Mouse (Mus musculus) intestine, embryonic 14.5 days (tissue): Measurements from ENCODE around the gene Zdhhc16. TPM values are rescaled to one million over a fixed set of nuclear protein-coding genes. Genes with fewer than 3 reads are reported as not detected.

Experiments used
- ATAC-seq: fragments of 200-750 bp; cut with Nextera tagmentation; replicated peaks from 2 replicates; pipeline ENCODE4 v1.8.0; 2017; ENCODE audit warnings: low read depth, moderate number of reproducible peaks, moderate TSS enrichment, moderate library complexity; ENCODE audit not compliant: low FRiP score, low TSS enrichment
- DNase-seq: peaks from one replicate; pipeline ENCODE4 v3.0.0-alpha.2; 2018; ENCODE audit warnings: low spot score
- H3K27ac ChIP-seq: fragments of 300-500 bp; sonication (generic); 2 replicates; pipeline ENCODE4 v1.5.1; 2014; ENCODE audit warnings: low read depth, mild to moderate bottlenecking, control low read depth
- H3K27me3 ChIP-seq: fragments of 300-500 bp; sonication (generic); replicated peaks from 2 replicates; pipeline ENCODE4 v1.6.1; 2014; ENCODE audit warnings: low read length, control low read depth; ENCODE audit not compliant: control insufficient read depth, insufficient read depth
- H3K36me3 ChIP-seq: fragments of 300-500 bp; sonication (generic); 2 replicates; pipeline ENCODE4 v1.6.1; 2014; ENCODE audit warnings: low read length, control low read depth; ENCODE audit not compliant: control insufficient read depth, insufficient read depth
- H3K4me1 ChIP-seq: fragments of 300-500 bp; sonication (generic); replicated peaks from 2 replicates; pipeline ENCODE4 v1.6.1; 2014; ENCODE audit warnings: low read length, control low read depth, mixed read lengths; ENCODE audit not compliant: control insufficient read depth, insufficient read depth
- H3K4me2 ChIP-seq: fragments of 300-500 bp; sonication (generic); 2 replicates; pipeline ENCODE4 v1.6.1; 2014; ENCODE audit warnings: low read length
- H3K4me3 ChIP-seq: fragments of 300-500 bp; sonication (generic); 2 replicates; pipeline ENCODE4 v1.5.1; 2014; ENCODE audit warnings: low read depth, low read length, control low read depth, mixed read lengths
- H3K9ac ChIP-seq: fragments of 300-500 bp; sonication (generic); 2 replicates; pipeline ENCODE4 v1.6.1; 2014; ENCODE audit warnings: mild to moderate bottlenecking, low read length
- H3K9me3 ChIP-seq: fragments of 300-500 bp; sonication (generic); 2 replicates; pipeline ENCODE4 v1.6.1; 2016; ENCODE audit warnings: low read length, control low read depth; ENCODE audit not compliant: control insufficient read depth
- WGBS: fragments of 180-500 bp; shearing (Covaris S2); extraction: QIAGEN DNeasy Blood & Tissue Kit; methylation state at CpG from one replicate; pipeline ENCODE4 v1.1.7; 2014; 5-methylcytosine and 5-hydroxymethylcytosine counted together
- polyA plus RNA-seq: library from polyadenylated mRNA; unstranded; fragments of >200 nt; fragmentation: Nextera tagmentation; extraction: Ambion mirVana; gene quantifications from 2 replicates; pipeline ENCODE4 v1.2.1, GENCODE M21; 2014

Zdhhc16 gene
- polyA plus RNA-seq, 1 experiment from 2014 or later: 69.2 TPM

DNA sequence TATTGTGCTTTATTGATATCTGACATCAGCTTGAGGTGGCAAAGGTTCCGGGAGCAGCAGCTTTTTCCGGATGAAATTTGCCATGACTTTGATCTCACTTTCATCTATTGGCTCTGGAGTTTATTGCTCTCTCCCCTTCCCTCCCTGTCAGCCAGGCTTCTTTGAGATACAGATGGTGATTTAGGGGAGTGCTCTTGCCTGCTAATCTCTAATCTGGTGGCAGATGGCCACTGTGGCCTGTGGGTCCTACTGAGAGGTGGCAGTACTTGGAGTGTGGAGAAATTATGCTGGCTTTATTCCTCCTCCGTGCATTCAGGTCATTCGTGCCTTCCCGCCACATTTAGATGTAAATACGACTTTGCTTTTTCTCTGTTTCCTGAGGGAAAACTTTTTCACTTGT lies 844 bp downstream of the Zdhhc16 start:
- Histone ChIP-seq H3K4me2 (peak overlapping the region; percentile 92), H3K4me1 (peaks cover 16% of the 10 kb centered on the region), H3K27ac (no peak overlapping the region), H3K27me3 (no peaks in the 10 kb centered on the region), H3K9ac (peak overlapping the region; percentile 72), H3K4me3 (peak overlapping the region; percentile 80), H3K36me3 (peaks cover 46% of the 10 kb centered on the region), H3K9me3 (no peaks in the 10 kb centered on the region)
- DNase-seq: no peak
- no peak for ATAC-seq
- 24% methylated on average over 6 of the region's 6 CpGs for WGBS

DNA sequence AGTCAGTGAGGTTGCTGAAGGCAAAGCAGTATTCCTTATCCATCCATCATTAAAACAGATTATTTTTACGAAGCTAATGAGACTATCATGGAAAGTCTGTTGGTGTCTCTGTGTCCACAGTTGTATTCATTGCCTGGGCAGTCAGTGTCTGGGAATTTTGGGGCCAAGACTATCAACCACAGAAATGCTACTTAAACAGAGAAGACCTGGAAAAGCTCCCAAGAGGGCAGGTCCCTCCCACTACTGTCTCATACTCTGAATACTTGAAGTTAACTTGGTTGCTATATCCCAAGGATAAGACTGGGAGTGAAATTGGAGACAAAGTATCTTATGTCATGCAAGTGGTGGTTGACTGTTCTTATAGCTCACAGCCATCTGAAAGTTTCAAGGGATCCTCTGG lies 2.6 kb downstream of the Zdhhc16 start:
- H3K4me2 ChIP-seq: no peak overlapping the region
- H3K27me3 ChIP-seq: no peaks in the 10 kb centered on the region
- 89% methylated on average over 1 of the region's 1 CpGs for WGBS
- H3K36me3 ChIP-seq: peaks cover 51% of the 10 kb centered on the region
- H3K4me3 ChIP-seq: no peak overlapping the region
- DNase-seq (no peak), ATAC-seq (no peak)
- H3K4me1 ChIP-seq: peaks cover 16% of the 10 kb centered on the region
- no peak overlapping the region for H3K27ac ChIP-seq
- no peak overlapping the region for H3K9ac ChIP-seq
- H3K9me3 ChIP-seq: no peaks in the 10 kb centered on the region

DNA sequence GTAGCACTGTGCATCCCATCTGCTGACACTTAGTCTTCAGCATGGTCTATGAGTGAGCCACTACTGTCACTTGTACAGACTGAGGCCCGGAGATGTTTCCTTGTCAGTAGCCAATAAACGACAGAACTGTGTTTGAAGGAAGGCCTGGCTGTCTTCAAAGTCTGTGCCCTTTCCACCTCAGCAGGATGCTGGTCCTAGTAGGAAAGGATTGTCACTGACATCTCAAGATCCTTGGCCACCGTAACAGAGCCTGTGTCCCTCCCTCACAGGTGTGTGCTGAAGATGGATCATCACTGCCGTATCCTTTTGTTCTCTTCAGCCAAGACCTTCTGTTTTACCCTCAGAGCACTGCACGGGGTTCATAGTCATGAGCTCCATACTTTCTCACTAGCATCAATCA lies 5.3 kb downstream of the Zdhhc16 start:
- Histone ChIP-seq H3K27me3 (no peaks in the 10 kb centered on the region), H3K4me3 (no peak overlapping the region), H3K9ac (no peak overlapping the region), H3K9me3 (no peaks in the 10 kb centered on the region), H3K4me2 (no peak overlapping the region), H3K27ac (no peak overlapping the region), H3K36me3 (peaks cover 73% of the 10 kb centered on the region), H3K4me1 (peaks cover 9% of the 10 kb centered on the region)
- DNase-seq: no peak
- no peak for ATAC-seq
- WGBS: 88% methylated on average over 5 of the region's 5 CpGs

DNA sequence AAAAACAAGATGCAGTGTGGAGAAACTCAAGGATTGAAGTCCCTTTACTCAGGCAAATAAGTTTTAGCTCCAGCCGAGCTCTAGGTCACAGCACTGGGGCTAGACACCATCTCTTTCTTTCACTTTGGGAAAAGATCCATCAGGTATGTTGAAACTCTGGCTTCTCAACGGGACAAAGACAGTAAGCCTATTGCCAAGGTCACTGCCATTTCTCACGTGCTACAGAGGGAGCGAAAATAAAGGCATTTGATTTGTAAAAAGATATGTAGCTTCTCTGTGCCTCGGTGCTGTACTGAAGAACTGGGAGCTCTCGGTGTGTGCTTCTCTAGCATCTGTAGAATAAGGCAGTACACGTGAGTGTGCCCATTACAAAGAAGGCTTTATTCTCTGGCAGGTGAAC lies 10.6 kb downstream of the Zdhhc16 start:
- 87% methylated on average over 7 of the region's 7 CpGs for WGBS
- no peaks in the 10 kb centered on the region for H3K9me3 ChIP-seq
- DNase-seq (no peak), ATAC-seq (no peak)
- no peak overlapping the region for H3K4me3 ChIP-seq
- H3K4me1 ChIP-seq: no peaks in the 10 kb centered on the region
- peaks cover 98% of the 10 kb centered on the region for H3K36me3 ChIP-seq
- no peak overlapping the region for H3K9ac ChIP-seq
- H3K27ac ChIP-seq: no peak overlapping the region
- no peaks in the 10 kb centered on the region for H3K27me3 ChIP-seq
- H3K4me2 ChIP-seq: no peak overlapping the region

DNA sequence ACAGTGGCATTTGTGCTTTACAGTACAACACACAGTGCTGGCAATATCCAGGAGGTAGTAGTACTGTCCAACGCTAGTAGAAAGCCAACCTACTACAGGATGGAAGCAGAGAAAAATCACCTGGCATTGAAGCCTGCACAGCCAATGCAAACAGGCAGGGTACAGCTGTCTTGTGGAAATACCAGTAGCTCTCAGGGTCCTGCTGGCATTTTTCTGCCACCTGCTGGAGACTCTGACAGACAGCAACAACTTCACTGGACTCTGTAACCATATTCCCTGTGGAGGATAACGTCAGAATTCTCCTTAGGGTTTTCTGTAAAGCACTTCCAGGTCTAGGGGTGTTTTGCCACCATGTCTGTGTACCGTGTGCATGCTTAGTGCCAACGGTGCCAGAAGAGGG lies 19.0 kb downstream of the Zdhhc16 start:
- DNase-seq: no peak
- Histone ChIP-seq H3K4me3 (no peak overlapping the region), H3K4me1 (no peaks in the 10 kb centered on the region), H3K36me3 (peaks cover 97% of the 10 kb centered on the region), H3K4me2 (no peak overlapping the region), H3K27ac (no peak overlapping the region), H3K27me3 (no peaks in the 10 kb centered on the region), H3K9ac (no peak overlapping the region), H3K9me3 (no peaks in the 10 kb centered on the region)
- no peak for ATAC-seq
- WGBS: 77% methylated on average over 4 of the region's 4 CpGs

DNA sequence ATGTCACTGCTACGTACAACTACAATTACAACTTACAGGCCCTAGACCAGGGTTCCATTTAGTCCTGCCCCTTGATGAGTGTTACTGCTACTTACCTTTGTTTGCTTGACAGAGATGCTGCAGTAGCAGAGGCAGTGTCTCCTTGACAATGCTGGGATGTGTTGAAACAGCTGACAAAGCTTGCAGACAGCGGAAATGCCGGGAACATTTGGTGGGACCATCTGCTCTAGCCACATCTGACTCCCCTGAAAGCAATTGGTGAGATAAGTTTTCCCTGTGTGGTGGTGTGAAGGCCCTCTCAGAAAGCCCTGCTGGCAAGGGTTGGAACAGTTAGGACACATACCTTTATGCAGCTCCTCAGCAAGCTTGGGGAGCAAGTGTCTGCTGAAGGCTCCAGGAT lies 20.3 kb downstream of the Zdhhc16 start:
- DNase-seq (no peak), ATAC-seq (no peak)
- WGBS: 94% methylated on average over 3 of the region's 3 CpGs
- Histone ChIP-seq H3K36me3 (peaks cover 97% of the 10 kb centered on the region), H3K9me3 (no peaks in the 10 kb centered on the region), H3K4me3 (no peak overlapping the region), H3K9ac (no peak overlapping the region), H3K4me1 (no peaks in the 10 kb centered on the region), H3K27me3 (no peaks in the 10 kb centered on the region), H3K4me2 (no peak overlapping the region), H3K27ac (no peak overlapping the region)

DNA sequence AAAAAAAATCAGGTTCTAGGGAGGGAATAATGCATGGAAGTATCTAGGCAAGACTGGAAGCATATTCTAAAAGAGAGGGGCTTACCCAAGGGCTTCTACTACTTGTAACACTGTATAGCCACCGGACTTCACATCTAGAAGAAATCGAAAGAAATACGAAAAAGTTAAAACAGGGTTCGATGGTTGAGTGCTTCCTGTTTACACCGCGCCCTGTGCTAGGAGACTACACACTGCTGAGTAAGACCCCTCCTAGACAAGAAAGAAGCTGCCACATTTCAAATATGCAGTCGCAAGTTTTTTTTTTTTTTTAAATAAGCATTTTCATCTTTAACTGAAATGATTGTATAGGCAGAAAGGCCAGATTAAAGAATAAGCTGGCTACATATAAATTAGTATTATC lies 36.3 kb downstream of the Zdhhc16 start:
- ATAC-seq (no peak), DNase-seq (no peak)
- Histone ChIP-seq H3K4me3 (no peak overlapping the region), H3K36me3 (peaks cover 44% of the 10 kb centered on the region), H3K4me1 (no peaks in the 10 kb centered on the region; the same call in 1 of the 2 replicates), H3K9ac (no peak overlapping the region), H3K27ac (no peak overlapping the region), H3K27me3 (no peaks in the 10 kb centered on the region), H3K4me2 (no peak overlapping the region), H3K9me3 (no peaks in the 10 kb centered on the region)
- 92% methylated on average over 7 of the region's 7 CpGs for WGBS

DNA sequence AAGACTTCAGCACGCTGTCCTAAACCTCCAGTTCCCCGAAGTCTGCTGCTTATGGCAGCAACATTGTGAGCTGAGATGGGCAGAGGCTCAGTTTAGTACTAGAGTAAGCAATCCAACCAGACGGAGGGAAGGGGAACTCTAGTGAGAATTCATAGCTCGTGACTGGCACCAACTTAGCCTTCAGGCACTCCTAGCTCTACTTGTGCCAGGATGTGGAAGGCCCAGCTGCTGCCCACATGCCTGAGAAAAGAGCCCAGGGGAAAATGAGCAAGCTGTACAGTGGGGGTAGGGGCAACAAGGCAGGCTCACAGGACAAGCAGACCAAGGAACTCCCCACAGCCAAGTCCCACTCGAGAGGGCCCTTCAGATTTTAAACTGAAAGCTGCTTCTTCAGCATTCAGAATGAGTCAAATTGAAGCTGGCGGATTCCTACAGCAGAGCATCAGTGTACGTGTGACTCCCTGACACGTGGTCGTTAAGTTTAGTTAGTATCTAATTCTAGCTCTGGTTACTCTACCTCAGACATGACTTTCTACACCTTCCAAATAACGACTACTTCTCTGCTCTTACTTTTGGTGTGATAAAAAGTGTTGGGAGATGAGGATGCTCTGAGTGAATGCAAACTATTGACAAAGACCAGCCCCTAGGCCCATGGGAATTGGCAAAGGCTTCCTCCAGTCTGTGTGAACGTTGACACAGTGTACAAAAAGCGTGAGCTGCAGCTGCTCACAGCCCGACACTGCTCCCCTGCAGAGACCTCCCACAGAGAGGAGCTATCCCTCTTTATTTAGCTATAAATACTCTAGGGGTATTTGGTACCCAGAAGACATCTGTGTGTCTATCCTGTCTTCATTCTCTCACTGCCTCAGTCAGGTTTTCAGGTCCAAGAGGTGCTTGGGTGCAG lies 40.9 kb downstream of the Zdhhc16 start:
- H3K27ac ChIP-seq: no peak overlapping the region; the same call in 1 of the 2 replicates
- DNase-seq (no peak), ATAC-seq (no peak)
- no peak overlapping the region for H3K4me3 ChIP-seq
- no peaks in the 10 kb centered on the region for H3K9me3 ChIP-seq
- no peak overlapping the region for H3K9ac ChIP-seq
- WGBS: 65% methylated on average over 13 of the region's 13 CpGs
- H3K36me3 ChIP-seq: peaks cover 9% of the 10 kb centered on the region; the same call in 1 of the 2 replicates
- H3K4me1 ChIP-seq: no peaks in the 10 kb centered on the region; the same call in 1 of the 2 replicates
- no peak overlapping the region for H3K4me2 ChIP-seq
- no peaks in the 10 kb centered on the region for H3K27me3 ChIP-seq

DNA sequence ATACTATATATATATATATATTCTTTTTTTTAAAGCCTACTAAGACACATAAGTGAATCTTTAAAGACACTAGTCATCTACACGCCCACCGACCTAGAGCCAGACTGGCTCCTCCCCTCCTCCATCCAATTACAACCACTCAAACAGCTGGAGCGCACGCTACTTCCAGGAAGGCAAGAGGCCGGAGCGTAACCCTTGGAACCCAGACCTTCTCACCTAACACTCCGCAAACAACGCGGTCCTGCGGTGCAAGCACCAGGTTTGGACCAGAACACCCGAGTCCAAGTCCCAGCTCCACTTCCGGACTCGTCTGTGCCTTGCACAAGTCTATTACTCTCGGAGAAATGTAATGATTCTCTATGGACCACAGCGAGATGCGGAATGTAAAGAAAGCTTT lies 47.1 kb downstream of the Zdhhc16 start:
- Histone ChIP-seq H3K27ac (peak overlapping the region; percentile 83), H3K4me2 (peak overlapping the region; percentile 73), H3K27me3 (no peaks in the 10 kb centered on the region), H3K4me3 (peak overlapping the region; percentile 72), H3K9ac (peak overlapping the region; percentile 59), H3K36me3 (0 out of 2 replicates have a peak, but pooled peaks cover 2% of the 10 kb centered on the region), H3K4me1 (peaks cover 11% of the 10 kb centered on the region), H3K9me3 (no peaks in the 10 kb centered on the region)
- ATAC-seq (0 out of 2 replicates have a peak, but pooled peaks have one; percentile 11), DNase-seq (no peak)
- under 1% methylated on average over 16 of the region's 16 CpGs for WGBS
